Mouse (Mus musculus): ENCODE results near the gene Pla2g1b. TPM values are rescaled to one million over a fixed set of nuclear protein-coding genes. Genes with fewer than 3 reads are reported as not detected.

The Pla2g1b gene
- polyA plus RNA-seq, 1 experiment = not detected

- no peak for DNase-seq (ENCODE audit: low spot score)
These were observed 56.5 kb downstream of the Pla2g1b start for GRCm38 (mm10) chr5:115522531-115522930.

- no peak for DNase-seq (ENCODE audit: low spot score)
These were observed 57.0 kb downstream of the Pla2g1b start for GRCm38 (mm10) chr5:115522981-115523499.

- DNase-seq (ENCODE audit: low spot score) = no peak
These were observed 57.9 kb downstream of the Pla2g1b start for GRCm38 (mm10) chr5:115523971-115524370.

Other genes starting within 250 kb of the Pla2g1b start
- 52.7 and 63.5 TPM in 2 replicates for gene Pop5, start 230.4 kb upstream of the Pla2g1b start, polyA plus RNA-seq (2012; rRNA removed)
- gene Rnf10, start 193.4 kb upstream of the Pla2g1b start, polyA plus RNA-seq (2012; rRNA removed) = 144 and 157 TPM in 2 replicates
- 23.9 and 26.4 TPM in 2 replicates for gene Coq5, start 186.6 kb upstream of the Pla2g1b start, polyA plus RNA-seq (2012; rRNA removed)
- 565 and 747 TPM in 2 replicates for gene Dynll1, start 165.3 kb upstream of the Pla2g1b start, polyA plus RNA-seq (2012; rRNA removed)
- gene Srsf9, start 139.1 kb upstream of the Pla2g1b start, polyA plus RNA-seq (2012; rRNA removed) = 56.7 and 60.4 TPM in 2 replicates
- 13.6 and 18.0 TPM in 2 replicates for gene Gatc, start 125.1 kb upstream of the Pla2g1b start, polyA plus RNA-seq (2012; rRNA removed)
- gene Triap1, start 125.0 kb upstream of the Pla2g1b start, polyA plus RNA-seq (2012; rRNA removed) = 47.5 and 63.9 TPM in 2 replicates
- gene Cox6a1, start 117.3 kb upstream of the Pla2g1b start, polyA plus RNA-seq (2012; rRNA removed) = 940 and 1,078 TPM in 2 replicates
- 1.7 and 3.0 TPM in 2 replicates for gene Msi1, start 36.7 kb upstream of the Pla2g1b start, polyA plus RNA-seq (2012; rRNA removed)
- gene Sirt4, start 18.5 kb downstream of the Pla2g1b start, polyA plus RNA-seq (2012; rRNA removed) = 56.1 and 75.8 TPM in 2 replicates
- gene Pxn, start 40.4 kb downstream of the Pla2g1b start, polyA plus RNA-seq (2012; rRNA removed) = 68.7 and 73.4 TPM in 2 replicates
- 2,459 and 2,490 TPM in 2 replicates for gene Rplp0, start 93.2 kb downstream of the Pla2g1b start, polyA plus RNA-seq (2012; rRNA removed)
- gene Gcn1l1, start 99.0 kb downstream of the Pla2g1b start, polyA plus RNA-seq (2012; rRNA removed) = 17.8 and 26.4 TPM in 2 replicates
- 57.6 and 58.7 TPM in 2 replicates for gene Rab35, start 165.6 kb downstream of the Pla2g1b start, polyA plus RNA-seq (2012; rRNA removed)